Comparison of ENCODE assay signal across 16 mouse cellular contexts in genomic region chr11:85241226-85241625, GRCm38 (mm10).
"Had no signal": no experiment of that assay in that cellular context is flagged by ENCODE, and none has a peak within 500 bp of the region (broad histone marks: within the 10 kb centered on the region; RNA-seq: fewer than 3 reads in every experiment).

No protein-coding gene starts in this region.

- DNase-seq: lung, adult 18-20 months; lung, embryonic 14.5 days; lung, postnatal 10 days; lung, postnatal 4 days; midbrain, embryonic 14.5 days; right cerebral cortex, postnatal 14 days; thymus, adult 2 months; thymus, postnatal 25 days; thymus, postnatal 4 days had no signal

- H3K27ac ChIP-seq: midbrain, embryonic 10.5 days; midbrain, embryonic 12.5 days; neural tube, embryonic 12.5 days; stomach, embryonic 15.5 days; stomach, postnatal 0 days had no signal

- H3K4me1 ChIP-seq: midbrain, embryonic 10.5 days; midbrain, embryonic 12.5 days; neural tube, embryonic 12.5 days; stomach, embryonic 15.5 days had no signal

- H3K36me3 ChIP-seq: midbrain, embryonic 12.5 days; neural tube, embryonic 12.5 days; stomach, embryonic 15.5 days had no signal

- ATAC-seq: midbrain, embryonic 16.5 days had no signal

- H3K9ac ChIP-seq: lung, embryonic 14.5 days; midbrain, embryonic 12.5 days; neural tube, embryonic 12.5 days; stomach, embryonic 15.5 days had no signal

- H3K9me3 ChIP-seq: midbrain, embryonic 10.5 days; midbrain, embryonic 12.5 days; neural tube, embryonic 12.5 days; stomach, embryonic 15.5 days had no signal

- H3K4me2 ChIP-seq: lung, embryonic 14.5 days; midbrain, embryonic 12.5 days; neural tube, embryonic 12.5 days; stomach, embryonic 15.5 days had no signal

- H3K4me3 ChIP-seq: midbrain, embryonic 10.5 days; midbrain, embryonic 12.5 days; myocyte; neural tube, embryonic 12.5 days; stomach, embryonic 15.5 days had no signal

- H3K27me3 ChIP-seq: midbrain, embryonic 12.5 days; neural tube, embryonic 12.5 days; stomach, embryonic 15.5 days had no signal
